In the genomic region with DNA sequence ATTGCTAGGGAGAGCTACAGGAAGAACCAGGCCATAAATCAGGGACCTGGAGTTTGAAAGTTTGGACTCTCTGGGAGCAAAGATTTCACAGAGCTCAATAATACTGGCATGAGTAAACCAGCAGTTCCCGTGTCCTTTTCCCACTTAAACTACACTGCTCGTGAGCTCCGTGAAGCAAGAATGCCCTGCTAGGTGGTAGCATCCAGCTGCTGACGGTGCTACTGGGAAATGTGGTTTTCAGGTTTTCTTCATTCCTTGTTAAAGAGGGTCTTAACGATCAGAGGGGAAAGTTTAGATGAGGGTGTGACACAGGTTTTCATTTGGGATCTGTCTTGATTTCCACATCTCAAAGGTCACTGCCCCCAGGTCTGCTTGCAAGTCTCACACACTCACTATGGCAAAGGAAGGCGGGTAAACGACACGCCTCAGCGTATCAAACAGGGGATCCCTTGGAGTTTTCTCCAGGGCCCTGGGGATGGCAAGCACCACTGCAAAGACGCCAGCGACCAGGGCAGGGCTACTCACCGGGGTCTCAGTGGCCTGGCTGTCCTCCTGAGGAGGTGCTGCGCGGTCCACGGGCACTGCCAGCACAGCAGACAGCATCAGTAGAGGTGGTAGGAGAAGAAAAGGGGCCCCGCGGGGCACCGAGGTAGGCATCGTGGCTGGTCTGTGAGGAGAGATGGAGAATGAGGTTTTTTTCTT, we compare ENCODE assay signal across 8 mouse cellular contexts. TPM values are rescaled to one million over a fixed set of nuclear protein-coding genes. Genes with fewer than 3 reads are reported as not detected.
DNase-seq lines count a peak whose midpoint lies in the region; ATAC-seq and TF ChIP-seq lines count a peak whose summit lies in the region.

No protein-coding gene starts in this region.

- H3K4me1 ChIP-seq in lung, embryonic 15.5 days, result peaks cover 15% of the 10 kb centered on the region
- H3K4me1 ChIP-seq in embryonic facial prominence, embryonic 12.5 days, result peaks cover 13% of the 10 kb centered on the region
- peaks cover 21% of the 10 kb centered on the region for H3K4me1 ChIP-seq in intestine, embryonic 15.5 days (replicated peaks)

- TF ChIP-seq POLR2A in myocyte (IDR thresholded peaks at IDR 0.05; ENCODE audit: insufficient read length, low read depth), result no peak

- H3K79me2 ChIP-seq in myocyte (ENCODE audit: control insufficient read depth, insufficient read depth), result no peaks in the 10 kb centered on the region

- peak overlapping the region; percentile 81 for H3K9ac ChIP-seq in lung, embryonic 15.5 days
- peak overlapping the region; percentile 82 for H3K9ac ChIP-seq in embryonic facial prominence, embryonic 12.5 days
- peak overlapping the region; percentile 85 for H3K9ac ChIP-seq in intestine, embryonic 15.5 days

- H3K27ac ChIP-seq in lung, embryonic 15.5 days, result peak overlapping the region; percentile 91
- H3K27ac ChIP-seq in embryonic facial prominence, embryonic 12.5 days, result peak overlapping the region; percentile 92; the same call in 1 of the 2 replicates
- peak overlapping the region; percentile 95 for H3K27ac ChIP-seq in intestine, embryonic 15.5 days

- 23% methylated on average over 19 of the region's 19 CpGs for WGBS in lung, embryonic 15.5 days
- WGBS in embryonic facial prominence, embryonic 12.5 days, result 35% methylated on average over 19 of the region's 19 CpGs
- 15% methylated on average over 19 of the region's 19 CpGs for WGBS in intestine, embryonic 15.5 days

- DNase-seq in lung, postnatal 25 days (ENCODE audit: low spot score), result no peak
- no peak for DNase-seq in MN1 (ENCODE audit: low spot score)
- DNase-seq in ovary, adult 18-20 months (ENCODE audit: low spot score), result no peak
- no peak for DNase-seq in spleen, adult 18-20 months

- no peaks in the 10 kb centered on the region for H3K27me3 ChIP-seq in lung, embryonic 15.5 days
- H3K27me3 ChIP-seq in embryonic facial prominence, embryonic 12.5 days, result no peaks in the 10 kb centered on the region
- no peaks in the 10 kb centered on the region for H3K27me3 ChIP-seq in intestine, embryonic 15.5 days (replicated peaks)
- no peaks in the 10 kb centered on the region for H3K27me3 ChIP-seq in myocyte (ENCODE audit: control insufficient read depth, insufficient read depth, insufficient read length)

- 0 out of 2 replicates have a peak, but pooled peaks have one; percentile 19 for ATAC-seq in lung, embryonic 15.5 days (ENCODE audit: borderline replicate concordance, extremely low read depth, low FRiP score, low TSS enrichment)
- ATAC-seq in embryonic facial prominence, embryonic 12.5 days (ENCODE audit: insufficient number of reproducible peaks, insufficient read depth, low FRiP score, low TSS enrichment), result peak; percentile 48; the same call in 1 of the 2 replicates
- peak; percentile 23 for ATAC-seq in intestine, embryonic 15.5 days

- H3K9me3 ChIP-seq in lung, embryonic 15.5 days, result no peaks in the 10 kb centered on the region
- H3K9me3 ChIP-seq in embryonic facial prominence, embryonic 12.5 days, result no peaks in the 10 kb centered on the region
- no peaks in the 10 kb centered on the region for H3K9me3 ChIP-seq in intestine, embryonic 15.5 days

- peaks cover 11% of the 10 kb centered on the region; the same call in 1 of the 2 replicates for H3K36me3 ChIP-seq in lung, embryonic 15.5 days
- H3K36me3 ChIP-seq in embryonic facial prominence, embryonic 12.5 days, result peaks cover 22% of the 10 kb centered on the region
- H3K36me3 ChIP-seq in intestine, embryonic 15.5 days, result peaks cover 14% of the 10 kb centered on the region; the same call in 1 of the 2 replicates
- no peaks in the 10 kb centered on the region for H3K36me3 ChIP-seq in myocyte (ENCODE audit: control insufficient read depth, insufficient read depth)

- H3K4me3 ChIP-seq in lung, embryonic 15.5 days, result peak overlapping the region; percentile 82
- peak overlapping the region; percentile 69 for H3K4me3 ChIP-seq in embryonic facial prominence, embryonic 12.5 days
- peak overlapping the region; percentile 81 for H3K4me3 ChIP-seq in intestine, embryonic 15.5 days (replicated peaks)
- H3K4me3 ChIP-seq in myocyte, result peak overlapping the region; percentile 74

- peak overlapping the region; percentile 98 for H3K4me2 ChIP-seq in lung, embryonic 15.5 days
- peak overlapping the region; percentile 97 for H3K4me2 ChIP-seq in embryonic facial prominence, embryonic 12.5 days (replicated peaks)
- H3K4me2 ChIP-seq in intestine, embryonic 15.5 days (replicated peaks), result peak overlapping the region; percentile 98
- H3K4me2 ChIP-seq in myocyte (ENCODE audit: low read depth), result peak overlapping the region; percentile 92

- peak overlapping the region; percentile 48 for H3ac ChIP-seq in myocyte (ENCODE audit: control insufficient read depth, insufficient read length)

TF ChIP-seq in myocyte, 11 proteins besides CTCF, POLR2A, EP300 and RAD21:
- no peak for TF ChIP-seq MYOD1 (IDR thresholded peaks at IDR 0.05; ENCODE audit: control insufficient read depth in 1 of 3, insufficient read length in 2 of 3, low read depth in 2 of 3)
- no peak for TF ChIP-seq USF1 (IDR thresholded peaks at IDR 0.05; ENCODE audit: low read depth)
- TF ChIP-seq E2F4 (IDR thresholded peaks at IDR 0.05; ENCODE audit: insufficient read depth), result no peak
- TF ChIP-seq POLR2AphosphoS2 (IDR thresholded peaks at IDR 0.05; ENCODE audit: insufficient read length, low read depth), result no peak
- TF ChIP-seq MAX (IDR thresholded peaks at IDR 0.05; ENCODE audit: low read depth), result no peak
TF ChIP-seq in myocyte: peak in this region for 0.

RNA-seq across cellular contexts. Expression of gene Nucb1, which starts 0.9 kb away (rescaled TPM):
- 230 and 238 TPM in 2 replicates for polyA plus RNA-seq in lung, embryonic 15.5 days (2015; fragmentation: Nextera tagmentation; extraction: Ambion mirVana)
- polyA plus RNA-seq in embryonic facial prominence, embryonic 12.5 days (2016; fragmentation: Nextera tagmentation; extraction: Ambion mirVana), result 161 and 172 TPM in 2 replicates
- 209 and 229 TPM in 2 replicates for polyA plus RNA-seq in intestine, embryonic 15.5 days (2015; fragmentation: Nextera tagmentation; extraction: Ambion mirVana)
- 135 TPM for polyA plus RNA-seq in myocyte (2012; fragmentation: generic; extraction: Trizol)

RNA-seq across cellular contexts. Expression of gene Ppp1r15a, which starts 16.7 kb away (rescaled TPM):
- polyA plus RNA-seq in lung, embryonic 15.5 days (2015; fragmentation: Nextera tagmentation; extraction: Ambion mirVana), result 21.9 and 22.9 TPM in 2 replicates
- polyA plus RNA-seq in embryonic facial prominence, embryonic 12.5 days (2016; fragmentation: Nextera tagmentation; extraction: Ambion mirVana), result 24.1 and 25.6 TPM in 2 replicates
- polyA plus RNA-seq in intestine, embryonic 15.5 days (2015; fragmentation: Nextera tagmentation; extraction: Ambion mirVana), result 16.5 and 17.0 TPM in 2 replicates
- 306 TPM for polyA plus RNA-seq in myocyte (2012; fragmentation: generic; extraction: Trizol)

RNA-seq across cellular contexts. Expression of gene Plekha4, which starts 16.8 kb away (rescaled TPM):
- 2.2 and 3.3 TPM in 2 replicates for polyA plus RNA-seq in lung, embryonic 15.5 days (2015; fragmentation: Nextera tagmentation; extraction: Ambion mirVana)
- 3.0 and 3.2 TPM in 2 replicates for polyA plus RNA-seq in embryonic facial prominence, embryonic 12.5 days (2016; fragmentation: Nextera tagmentation; extraction: Ambion mirVana)
- 0.83 and 1.5 TPM in 2 replicates for polyA plus RNA-seq in intestine, embryonic 15.5 days (2015; fragmentation: Nextera tagmentation; extraction: Ambion mirVana)
- 2.6 TPM for polyA plus RNA-seq in myocyte (2012; fragmentation: generic; extraction: Trizol)

RNA-seq across cellular contexts. Expression of gene Dhdh, which starts 20.7 kb away (rescaled TPM):
- 2.8 and 3.4 TPM in 2 replicates for polyA plus RNA-seq in lung, embryonic 15.5 days (2015; fragmentation: Nextera tagmentation; extraction: Ambion mirVana)
- 3.0 and 3.7 TPM in 2 replicates for polyA plus RNA-seq in embryonic facial prominence, embryonic 12.5 days (2016; fragmentation: Nextera tagmentation; extraction: Ambion mirVana)
- polyA plus RNA-seq in intestine, embryonic 15.5 days (2015; fragmentation: Nextera tagmentation; extraction: Ambion mirVana), result 2.6 and 2.7 TPM in 2 replicates
- polyA plus RNA-seq in myocyte (2012; fragmentation: generic; extraction: Trizol), result 0.13 TPM

RNA-seq across cellular contexts. Expression of gene Gm45808, which starts 22.7 kb away (rescaled TPM):
- polyA plus RNA-seq in lung, embryonic 15.5 days (2015; fragmentation: Nextera tagmentation; extraction: Ambion mirVana), result not detected in 2 replicates
- not detected in 2 replicates for polyA plus RNA-seq in embryonic facial prominence, embryonic 12.5 days (2016; fragmentation: Nextera tagmentation; extraction: Ambion mirVana)
- not detected in 2 replicates for polyA plus RNA-seq in intestine, embryonic 15.5 days (2015; fragmentation: Nextera tagmentation; extraction: Ambion mirVana)
- polyA plus RNA-seq in myocyte (2012; fragmentation: generic; extraction: Trizol), result not detected

Comparison
In these comparisons a context has a peak if more than half of its experiments do, and no peak if none do; other contexts are left out.
1. RNA of gene Ppp1r15a, which starts 16.7 kb away (polyA plus RNA-seq): 306 TPM in myocyte (single experiment); 24.1 to 25.6 TPM in embryonic facial prominence, embryonic 12.5 days, 21.9 to 22.9 TPM in lung, embryonic 15.5 days and 16.5 to 17.0 TPM in intestine, embryonic 15.5 days; every median in the first group is over 10 times any median in the second.
2. Peak in every context shown above with its lines, with median percentiles within 50 percentile points of each other: ATAC-seq, H3K27ac ChIP-seq, H3K4me2 ChIP-seq, H3K4me3 ChIP-seq and H3K9ac ChIP-seq.